Mouse (Mus musculus) megakaryocyte, embryonic 14.5 days (primary cell): ENCODE results near the gene Adarb1.

Source experiments
- FLI1 ChIP-seq: IDR thresholded peaks from 2 replicates; pipeline ENCODE4 v1.6.1; 2012; ENCODE audit warnings: low read length, inconsistent platforms, mixed read lengths
- GATA1 ChIP-seq: IDR thresholded peaks from 3 replicates; pipeline ENCODE4 v1.6.1; 2012; ENCODE audit warnings: mixed read lengths, low read length, inconsistent platforms, borderline replicate concordance

GRCm38 (mm10) chr10:77321001-77321400 is 97.1 kb downstream of the Adarb1 start:
- TF ChIP-seq GATA1 (no peak), FLI1 (no peak)
